Mouse (Mus musculus) hindbrain, embryonic 11.5 days (tissue): ENCODE measurements around the gene Adgre5. TPM values are rescaled to one million over a fixed set of nuclear protein-coding genes. Genes with fewer than 3 reads are reported as not detected.

Experiments used
- ATAC-seq: fragments of 200-750 bp; cut with Nextera tagmentation; 2 replicates; pipeline ENCODE4 v1.8.0; 2017; ENCODE audit warnings: mild to moderate bottlenecking, moderate TSS enrichment, moderate library complexity; ENCODE audit not compliant: low FRiP score
- DNase-seq: peaks from one replicate; pipeline ENCODE4 v3.0.0-alpha.2; 2015; ENCODE audit warnings: low spot score
- H3K27ac ChIP-seq: fragments of 300-500 bp; sonication (generic); 2 replicates; pipeline ENCODE4 v1.5.1; 2014; ENCODE audit warnings: mild to moderate bottlenecking, low read depth, low read length
- H3K27me3 ChIP-seq: fragments of 300-500 bp; sonication (generic); 2 replicates; pipeline ENCODE4 v1.6.1; 2014; ENCODE audit warnings: mild to moderate bottlenecking, low read length, moderate library complexity, mixed read lengths; ENCODE audit not compliant: control insufficient read depth, insufficient read depth
- H3K36me3 ChIP-seq: fragments of 300-500 bp; sonication (generic); 2 replicates; pipeline ENCODE4 v1.6.1; 2014; ENCODE audit warnings: mild to moderate bottlenecking, low read length, moderate library complexity, mixed read lengths; ENCODE audit not compliant: control insufficient read depth, insufficient read depth
- H3K4me1 ChIP-seq: fragments of 300-500 bp; sonication (generic); replicated peaks from 2 replicates; pipeline ENCODE4 v1.6.1; 2014; ENCODE audit warnings: low read length, mixed read lengths; ENCODE audit not compliant: control insufficient read depth, insufficient read depth
- H3K4me2 ChIP-seq: fragments of 300-500 bp; sonication (generic); replicated peaks from 2 replicates; pipeline ENCODE4 v1.6.1; 2014; ENCODE audit warnings: mild to moderate bottlenecking, low read depth, low read length
- H3K4me3 ChIP-seq: fragments of 300-500 bp; sonication (generic); 2 replicates; pipeline ENCODE4 v1.5.1; 2014; ENCODE audit warnings: low read depth, low read length
- H3K9ac ChIP-seq: fragments of 300-500 bp; sonication (generic); 2 replicates; pipeline ENCODE4 v1.6.1; 2014; ENCODE audit warnings: low read depth, low read length
- H3K9me3 ChIP-seq: fragments of 300-500 bp; sonication (generic); 2 replicates; pipeline ENCODE4 v1.6.1; 2016; ENCODE audit warnings: low read length; ENCODE audit not compliant: control insufficient read depth
- WGBS: fragments of 180-500 bp; shearing (Covaris S2); extraction: QIAGEN DNeasy Blood & Tissue Kit; methylation state at CpG from one replicate; pipeline ENCODE4 v1.1.7; 2014; 5-methylcytosine and 5-hydroxymethylcytosine counted together
- polyA plus RNA-seq: library from polyadenylated mRNA; unstranded; fragments of >200 nt; fragmentation: Nextera tagmentation; extraction: Ambion mirVana; gene quantifications from 2 replicates; pipeline ENCODE4 v1.2.1, GENCODE M21; 2014

Gene Adgre5
- polyA plus RNA-seq, 1 experiment from 2014 or later: 13.8 TPM

- no peak for ATAC-seq
- DNase-seq: no peak
- H3K4me3 ChIP-seq: no peak overlapping the region
- 49% methylated on average over 6 of the region's 6 CpGs for WGBS
- no peaks in the 10 kb centered on the region for H3K9me3 ChIP-seq
- H3K27ac ChIP-seq: no peak overlapping the region
- H3K36me3 ChIP-seq: no peaks in the 10 kb centered on the region
- peak overlapping the region; percentile 50 for H3K4me2 ChIP-seq
- H3K27me3 ChIP-seq: no peaks in the 10 kb centered on the region; the same call in 1 of the 2 replicates
- no peaks in the 10 kb centered on the region for H3K4me1 ChIP-seq
- no peak overlapping the region for H3K9ac ChIP-seq
Observed at GRCm38 (mm10) chr8:83773452-83773846, 32.3 kb upstream of the Adgre5 start.

- no peaks in the 10 kb centered on the region; the same call in 1 of the 2 replicates for H3K27me3 ChIP-seq
- peak overlapping the region; percentile 36 for H3K9ac ChIP-seq
- H3K4me3 ChIP-seq: peak overlapping the region; percentile 28
- peak overlapping the region; percentile 50 for H3K4me2 ChIP-seq
- H3K36me3 ChIP-seq: no peaks in the 10 kb centered on the region
- H3K27ac ChIP-seq: no peak overlapping the region
- DNase-seq: peak; percentile 46
- no peak for ATAC-seq
- H3K9me3 ChIP-seq: no peaks in the 10 kb centered on the region
- no peaks in the 10 kb centered on the region for H3K4me1 ChIP-seq
- 5% methylated on average over 25 of the region's 25 CpGs for WGBS
Observed at GRCm38 (mm10) chr8:83772701-83773451, 31.8 kb upstream of the Adgre5 start.

- ATAC-seq (no peak), DNase-seq (no peak)
- Histone ChIP-seq H3K4me1 (no peaks in the 10 kb centered on the region), H3K9ac (no peak overlapping the region), H3K27ac (no peak overlapping the region), H3K27me3 (no peaks in the 10 kb centered on the region; the same call in 1 of the 2 replicates), H3K9me3 (no peaks in the 10 kb centered on the region), H3K4me3 (no peak overlapping the region), H3K4me2 (no peak overlapping the region), H3K36me3 (no peaks in the 10 kb centered on the region)
- 74% methylated on average over 4 of the region's 4 CpGs for WGBS
Observed at GRCm38 (mm10) chr8:83771791-83772190, 30.7 kb upstream of the Adgre5 start.

- ATAC-seq (no peak), DNase-seq (no peak)
- no peak overlapping the region for H3K9ac ChIP-seq
- H3K9me3 ChIP-seq: no peaks in the 10 kb centered on the region
- no peaks in the 10 kb centered on the region; the same call in 1 of the 2 replicates for H3K27me3 ChIP-seq
- no peaks in the 10 kb centered on the region for H3K36me3 ChIP-seq
- no peak overlapping the region for H3K4me3 ChIP-seq
- no peaks in the 10 kb centered on the region for H3K4me1 ChIP-seq
- no peak overlapping the region for H3K27ac ChIP-seq
- no peak overlapping the region for H3K4me2 ChIP-seq
- WGBS: 92% methylated on average over 2 of the region's 2 CpGs
Observed at GRCm38 (mm10) chr8:83770669-83771068, 29.5 kb upstream of the Adgre5 start.

- WGBS: 77% methylated on average over 7 of the region's 7 CpGs
- ATAC-seq (no peak), DNase-seq (no peak)
- Histone ChIP-seq H3K27me3 (no peaks in the 10 kb centered on the region; the same call in 1 of the 2 replicates), H3K4me2 (no peak overlapping the region), H3K36me3 (no peaks in the 10 kb centered on the region), H3K4me1 (no peaks in the 10 kb centered on the region), H3K4me3 (no peak overlapping the region), H3K27ac (no peak overlapping the region), H3K9me3 (no peaks in the 10 kb centered on the region), H3K9ac (no peak overlapping the region)
Observed at GRCm38 (mm10) chr8:83769720-83770119, 28.6 kb upstream of the Adgre5 start.

GRCm38 (mm10) chr8:83768526-83768925 is 27.4 kb upstream of the Adgre5 start:
- H3K9ac ChIP-seq: no peak overlapping the region
- DNase-seq (no peak), ATAC-seq (no peak)
- no peaks in the 10 kb centered on the region for H3K9me3 ChIP-seq
- H3K4me2 ChIP-seq: no peak overlapping the region
- H3K4me1 ChIP-seq: no peaks in the 10 kb centered on the region
- H3K4me3 ChIP-seq: no peak overlapping the region
- no peak overlapping the region for H3K27ac ChIP-seq
- no peaks in the 10 kb centered on the region for H3K36me3 ChIP-seq
- H3K27me3 ChIP-seq: no peaks in the 10 kb centered on the region; the same call in 1 of the 2 replicates
- WGBS: 68% methylated on average over 5 of the region's 5 CpGs

- Histone ChIP-seq H3K27me3 (no peaks in the 10 kb centered on the region; the same call in 1 of the 2 replicates), H3K36me3 (no peaks in the 10 kb centered on the region), H3K9me3 (no peaks in the 10 kb centered on the region), H3K27ac (no peak overlapping the region), H3K4me3 (no peak overlapping the region), H3K4me2 (no peak overlapping the region), H3K4me1 (no peaks in the 10 kb centered on the region), H3K9ac (no peak overlapping the region)
- DNase-seq (no peak), ATAC-seq (no peak)
- WGBS: 90% methylated on average over 4 of the region's 4 CpGs
Observed at GRCm38 (mm10) chr8:83767442-83767841, 26.3 kb upstream of the Adgre5 start.

GRCm38 (mm10) chr8:83765663-83766062 is 24.5 kb upstream of the Adgre5 start:
- H3K4me3 ChIP-seq: no peak overlapping the region
- DNase-seq (no peak), ATAC-seq (no peak)
- no peaks in the 10 kb centered on the region for H3K9me3 ChIP-seq
- H3K4me1 ChIP-seq: no peaks in the 10 kb centered on the region
- H3K27ac ChIP-seq: no peak overlapping the region
- no peak overlapping the region for H3K9ac ChIP-seq
- no peaks in the 10 kb centered on the region for H3K36me3 ChIP-seq
- H3K27me3 ChIP-seq: no peaks in the 10 kb centered on the region
- no peak overlapping the region for H3K4me2 ChIP-seq

- DNase-seq: no peak
- no peak for ATAC-seq
- 88% methylated on average over 2 of the region's 2 CpGs for WGBS
- H3K36me3 ChIP-seq: no peaks in the 10 kb centered on the region
- no peaks in the 10 kb centered on the region for H3K9me3 ChIP-seq
- no peak overlapping the region for H3K4me3 ChIP-seq
- no peaks in the 10 kb centered on the region for H3K4me1 ChIP-seq
- H3K9ac ChIP-seq: no peak overlapping the region
- no peak overlapping the region for H3K27ac ChIP-seq
- no peak overlapping the region for H3K4me2 ChIP-seq
- H3K27me3 ChIP-seq: no peaks in the 10 kb centered on the region
Observed at GRCm38 (mm10) chr8:83764717-83765116, 23.6 kb upstream of the Adgre5 start.
